Mouse (Mus musculus): ENCODE measurements at regions not wholly inside any gene's neighbourhood (a gene's known extent, or its start where the extent isn't known, plus 50 kb on each side); places are given as distances from the start of the nearest gene placed in this dataset.
A peak's percentile ranks its signal among the peaks of the same experiment; 100 is the strongest.
"Not testable (repeated sequence)": the region's sequence is repeated elsewhere in the genome, so short reads cannot be mapped to it uniquely, and the experiment has no call there.

- no peaks in the 10 kb centered on the region for H3K36me3 ChIP-seq (ENCODE audit: control insufficient read depth, insufficient read depth, low read length)
- no peaks in the 10 kb centered on the region for H3K27me3 ChIP-seq (ENCODE audit: control insufficient read depth, insufficient read depth, low read length)
- no peak for ATAC-seq (ENCODE audit: insufficient number of reproducible peaks, low FRiP score, low TSS enrichment, low read depth)
- no peak overlapping the region for H3K27ac ChIP-seq (replicated peaks; ENCODE audit: low read depth, low read length)
- no peaks in the 10 kb centered on the region for H3K9me3 ChIP-seq (ENCODE audit: control insufficient read depth, low read length)
- no peak overlapping the region for H3K9ac ChIP-seq (ENCODE audit: low read length)
- DNase-seq (ENCODE audit: low spot score) = no peak
- no peak overlapping the region for H3K4me3 ChIP-seq (ENCODE audit: low read depth, low read length)
- no peak overlapping the region for H3K4me2 ChIP-seq (ENCODE audit: low read depth, severe bottlenecking)
- no peaks in the 10 kb centered on the region for H3K4me1 ChIP-seq (ENCODE audit: control insufficient read depth, insufficient read depth, low read length)
Measured at GRCm38 (mm10) chr12:93812963-93813733, 1878.9 kb upstream of the Flrt2 start.

- no peaks in the 10 kb centered on the region for H3K27me3 ChIP-seq (ENCODE audit: control insufficient read depth, insufficient read depth, low read length)
Measured at GRCm38 (mm10) chr12:93850944-93851520, 1841.0 kb upstream of the Flrt2 start.

GRCm38 (mm10) chr12:93851660-93852059, 1840.4 kb upstream of the Flrt2 start:
- Histone ChIP-seq H3K4me3 (ENCODE audit: low read depth, low read length) (no peak overlapping the region), H3K27ac (replicated peaks; ENCODE audit: low read depth, low read length) (no peak overlapping the region), H3K4me2 (ENCODE audit: low read depth, severe bottlenecking) (no peak overlapping the region), H3K27me3 (ENCODE audit: control insufficient read depth, insufficient read depth, low read length) (no peaks in the 10 kb centered on the region), H3K9ac (ENCODE audit: low read length) (no peak overlapping the region), H3K9me3 (ENCODE audit: control insufficient read depth, low read length) (no peaks in the 10 kb centered on the region), H3K4me1 (ENCODE audit: control insufficient read depth, insufficient read depth, low read length) (no peaks in the 10 kb centered on the region), H3K36me3 (ENCODE audit: control insufficient read depth, insufficient read depth, low read length) (no peaks in the 10 kb centered on the region)
- no peak for DNase-seq (ENCODE audit: low spot score)
- WGBS = 34% methylated on average over 1 of the region's 1 CpGs
- no peak for ATAC-seq (ENCODE audit: insufficient number of reproducible peaks, low FRiP score, low TSS enrichment, low read depth)

More at GRCm38 (mm10) chr12:93850944-93851520, 1841.0 kb upstream of the Flrt2 start:
- H3K9ac ChIP-seq (ENCODE audit: low read length) = no peak overlapping the region
- H3K4me2 ChIP-seq (ENCODE audit: low read depth, severe bottlenecking) = no peak overlapping the region
- H3K4me1 ChIP-seq (ENCODE audit: control insufficient read depth, insufficient read depth, low read length) = no peaks in the 10 kb centered on the region
- H3K9me3 ChIP-seq (ENCODE audit: control insufficient read depth, low read length) = no peaks in the 10 kb centered on the region
- ATAC-seq (ENCODE audit: insufficient number of reproducible peaks, low FRiP score, low TSS enrichment, low read depth) = no peak
- H3K27ac ChIP-seq (replicated peaks; ENCODE audit: low read depth, low read length) = no peak overlapping the region
- WGBS = 76% methylated on average over 1 of the region's 1 CpGs
- DNase-seq (ENCODE audit: low spot score) = no peak
- H3K36me3 ChIP-seq (ENCODE audit: control insufficient read depth, insufficient read depth, low read length) = no peaks in the 10 kb centered on the region
- no peak overlapping the region for H3K4me3 ChIP-seq (ENCODE audit: low read depth, low read length)

DNA sequence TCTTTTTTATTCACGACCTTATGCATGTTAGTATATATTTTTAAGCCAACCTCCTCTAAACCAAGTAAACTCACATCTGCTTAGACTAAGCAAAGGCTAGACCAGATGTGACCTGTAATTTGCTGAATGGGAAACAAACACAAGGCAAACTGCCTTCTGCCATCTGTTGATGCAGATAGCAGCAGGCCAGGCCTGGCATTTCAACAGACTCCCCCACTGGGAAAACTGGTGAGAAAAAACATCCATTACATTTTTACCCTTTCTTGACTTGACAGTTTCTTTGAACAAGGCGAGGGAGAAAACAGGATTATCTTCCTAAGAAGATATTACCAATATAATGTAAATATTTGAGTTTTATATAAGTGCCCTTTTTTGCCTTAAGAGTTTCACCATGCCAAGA, 1806.1 kb upstream of the Flrt2 start:
- H3K4me2 ChIP-seq (ENCODE audit: low read depth, severe bottlenecking) = no peak overlapping the region
- 69% methylated on average over 2 of the region's 2 CpGs for WGBS
- no peaks in the 10 kb centered on the region for H3K4me1 ChIP-seq (ENCODE audit: control insufficient read depth, insufficient read depth, low read length)
- ATAC-seq (ENCODE audit: insufficient number of reproducible peaks, low FRiP score, low TSS enrichment, low read depth) = no peak
- H3K27ac ChIP-seq (replicated peaks; ENCODE audit: low read depth, low read length) = no peak overlapping the region
- no peaks in the 10 kb centered on the region for H3K27me3 ChIP-seq (ENCODE audit: control insufficient read depth, insufficient read depth, low read length)
- H3K4me3 ChIP-seq (ENCODE audit: low read depth, low read length) = no peak overlapping the region
- no peaks in the 10 kb centered on the region for H3K36me3 ChIP-seq (ENCODE audit: control insufficient read depth, insufficient read depth, low read length)
- no peak for DNase-seq (ENCODE audit: low spot score)
- no peak overlapping the region for H3K9ac ChIP-seq (ENCODE audit: low read length)
- H3K9me3 ChIP-seq (ENCODE audit: control insufficient read depth, low read length) = no peaks in the 10 kb centered on the region

DNA sequence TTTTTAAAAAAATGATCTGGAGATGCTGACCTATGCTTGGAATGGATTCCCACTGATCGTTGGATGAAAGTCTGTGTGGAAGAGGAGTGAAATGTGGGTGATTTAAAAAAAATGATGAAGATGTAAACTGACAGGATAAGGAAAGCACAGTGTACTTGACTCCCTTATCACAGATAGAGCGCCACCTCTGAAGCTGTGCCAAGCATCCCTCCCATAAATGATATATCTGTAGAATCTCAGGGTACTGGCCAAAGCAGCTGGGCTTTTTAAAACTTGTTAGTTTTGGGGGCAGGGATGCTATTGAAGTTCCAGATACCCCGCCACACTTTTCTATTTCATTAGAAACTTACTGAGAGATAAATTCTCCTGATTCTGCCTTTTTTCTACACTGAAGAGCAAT, 1801.9 kb upstream of the Flrt2 start:
- Histone ChIP-seq H3K36me3 (ENCODE audit: control insufficient read depth, insufficient read depth, low read length) (no peaks in the 10 kb centered on the region), H3K27me3 (ENCODE audit: control insufficient read depth, insufficient read depth, low read length) (no peaks in the 10 kb centered on the region), H3K4me3 (ENCODE audit: low read depth, low read length) (no peak overlapping the region), H3K9ac (ENCODE audit: low read length) (no peak overlapping the region), H3K9me3 (ENCODE audit: control insufficient read depth, low read length) (no peaks in the 10 kb centered on the region), H3K27ac (replicated peaks; ENCODE audit: low read depth, low read length) (no peak overlapping the region), H3K4me1 (ENCODE audit: control insufficient read depth, insufficient read depth, low read length) (no peaks in the 10 kb centered on the region), H3K4me2 (ENCODE audit: low read depth, severe bottlenecking) (no peak overlapping the region)
- no peak for ATAC-seq (ENCODE audit: insufficient number of reproducible peaks, low FRiP score, low TSS enrichment, low read depth)
- DNase-seq (ENCODE audit: low spot score) = no peak
- 89% methylated on average over 3 of the region's 3 CpGs for WGBS

DNA sequence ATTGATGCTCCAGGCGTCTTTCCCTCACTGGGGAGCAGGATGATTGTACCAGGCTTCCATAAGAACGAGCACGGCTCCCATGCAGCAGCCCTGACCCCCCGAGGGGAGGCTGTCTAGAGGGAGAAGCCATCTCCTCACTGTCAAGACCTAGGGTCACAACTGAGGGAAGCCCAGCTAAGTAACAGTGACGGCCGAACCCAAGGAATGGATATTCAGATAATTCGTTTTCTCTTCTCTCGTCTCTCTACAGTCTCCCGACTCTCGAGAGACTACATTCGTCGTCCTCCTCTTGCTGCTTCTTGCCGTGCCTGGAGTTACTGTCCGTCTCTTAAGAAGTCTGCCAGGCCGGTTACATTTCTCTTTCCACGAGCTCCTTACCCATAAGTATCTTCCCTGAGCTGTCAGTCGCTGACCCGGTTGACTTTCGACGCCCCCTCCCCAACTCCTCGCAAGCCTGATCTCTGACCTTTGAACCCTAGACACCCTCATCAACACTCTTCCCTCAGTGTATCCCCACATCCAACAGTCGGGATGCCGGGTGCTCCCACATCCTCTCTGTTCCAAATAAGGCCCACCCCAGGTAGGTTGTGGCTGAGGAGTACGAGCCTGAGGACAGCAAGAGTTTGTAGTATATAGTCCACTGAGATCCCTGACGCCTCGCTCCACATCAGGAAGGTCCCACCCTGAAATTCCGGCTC, 1763.3 kb upstream of the Flrt2 start:
- H3K4me3 ChIP-seq (ENCODE audit: low read depth, low read length); H3K27ac ChIP-seq (replicated peaks; ENCODE audit: low read depth, low read length); H3K9me3 ChIP-seq (ENCODE audit: control insufficient read depth, low read length); H3K27me3 ChIP-seq (ENCODE audit: control insufficient read depth, insufficient read depth, low read length); H3K4me2 ChIP-seq (ENCODE audit: low read depth, severe bottlenecking); H3K36me3 ChIP-seq (ENCODE audit: control insufficient read depth, insufficient read depth, low read length); H3K9ac ChIP-seq (ENCODE audit: low read length); DNase-seq (ENCODE audit: low spot score); H3K4me1 ChIP-seq (ENCODE audit: control insufficient read depth, insufficient read depth, low read length): not testable (repeated sequence)
- WGBS = 78% methylated on average over 1 of the region's 27 CpGs
- ATAC-seq (ENCODE audit: insufficient number of reproducible peaks, low FRiP score, low TSS enrichment, low read depth) = peak; percentile 73; the same call in 1 of the 2 replicates

GRCm38 (mm10) chr12:93929239-93929563, 1762.8 kb upstream of the Flrt2 start:
- not testable (repeated sequence) for H3K4me1 ChIP-seq (ENCODE audit: control insufficient read depth, insufficient read depth, low read length); DNase-seq (ENCODE audit: low spot score); H3K4me2 ChIP-seq (ENCODE audit: low read depth, severe bottlenecking); H3K27ac ChIP-seq (replicated peaks; ENCODE audit: low read depth, low read length); H3K9me3 ChIP-seq (ENCODE audit: control insufficient read depth, low read length); ATAC-seq (ENCODE audit: insufficient number of reproducible peaks, low FRiP score, low TSS enrichment, low read depth); H3K27me3 ChIP-seq (ENCODE audit: control insufficient read depth, insufficient read depth, low read length); H3K36me3 ChIP-seq (ENCODE audit: control insufficient read depth, insufficient read depth, low read length); H3K9ac ChIP-seq (ENCODE audit: low read length); H3K4me3 ChIP-seq (ENCODE audit: low read depth, low read length)
- 95% methylated on average over 4 of the region's 7 CpGs for WGBS

DNA sequence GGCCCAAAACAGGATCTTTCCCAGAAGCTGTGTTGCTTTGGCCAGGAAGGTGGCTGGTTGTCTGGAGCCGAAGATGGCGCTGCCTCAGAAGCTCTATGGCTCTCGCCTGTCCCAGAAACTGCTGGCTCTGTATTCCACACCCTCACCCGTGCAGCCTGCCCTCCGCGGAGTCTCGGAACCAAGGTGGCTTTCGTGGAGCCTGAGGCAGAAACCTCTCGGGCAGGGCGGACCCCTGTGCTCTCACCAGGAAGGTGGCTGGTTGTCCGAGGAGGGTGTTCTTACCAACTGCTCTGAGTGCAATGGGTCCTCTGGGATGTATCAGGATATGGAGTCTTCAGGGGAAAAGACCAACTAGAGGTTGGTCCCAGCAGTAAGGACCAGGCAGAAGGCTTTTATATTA, 1761.8 kb upstream of the Flrt2 start:
- not testable (repeated sequence) for ATAC-seq (ENCODE audit: insufficient number of reproducible peaks, low FRiP score, low TSS enrichment, low read depth); H3K4me3 ChIP-seq (ENCODE audit: low read depth, low read length); H3K4me1 ChIP-seq (ENCODE audit: control insufficient read depth, insufficient read depth, low read length); H3K9ac ChIP-seq (ENCODE audit: low read length); H3K9me3 ChIP-seq (ENCODE audit: control insufficient read depth, low read length); DNase-seq (ENCODE audit: low spot score); H3K27me3 ChIP-seq (ENCODE audit: control insufficient read depth, insufficient read depth, low read length); H3K36me3 ChIP-seq (ENCODE audit: control insufficient read depth, insufficient read depth, low read length); H3K4me2 ChIP-seq (ENCODE audit: low read depth, severe bottlenecking); H3K27ac ChIP-seq (replicated peaks; ENCODE audit: low read depth, low read length)
- 93% methylated on average over 11 of the region's 11 CpGs for WGBS
